Mouse (Mus musculus) liver, embryonic 16.5 days (tissue): ENCODE data around the gene Ift46. TPM values are rescaled to one million over a fixed set of nuclear protein-coding genes. Genes with fewer than 3 reads are reported as not detected.

Source experiments
- ATAC-seq: fragments of 200-750 bp; cut with Nextera tagmentation; 2 replicates; pipeline ENCODE4 v1.8.0; 2017; ENCODE audit warnings: low read depth, mild to moderate bottlenecking, moderate number of reproducible peaks, moderate library complexity
- H3K27ac ChIP-seq: fragments of 300-500 bp; sonication (generic); 2 replicates; pipeline ENCODE4 v1.5.1; 2014; ENCODE audit warnings: mild to moderate bottlenecking, low read length
- H3K27me3 ChIP-seq: fragments of 300-500 bp; sonication (generic); 2 replicates; pipeline ENCODE4 v1.6.1; 2014; ENCODE audit warnings: low read depth, low read length, mixed read lengths; ENCODE audit not compliant: control insufficient read depth, insufficient read depth
- H3K36me3 ChIP-seq: fragments of 300-500 bp; sonication (generic); 2 replicates; pipeline ENCODE4 v1.6.1; 2014; ENCODE audit warnings: mild to moderate bottlenecking; ENCODE audit not compliant: control insufficient read depth, insufficient read depth
- H3K4me1 ChIP-seq: fragments of 300-500 bp; sonication (generic); 2 replicates; pipeline ENCODE4 v1.6.1; 2014; ENCODE audit warnings: low read depth, low read length, mixed read lengths; ENCODE audit not compliant: control insufficient read depth
- H3K4me2 ChIP-seq: fragments of 300-500 bp; sonication (generic); 2 replicates; pipeline ENCODE4 v1.6.1; 2014; ENCODE audit warnings: low read depth, low read length, mixed read lengths
- H3K4me3 ChIP-seq: fragments of 300-500 bp; sonication (generic); 2 replicates; pipeline ENCODE4 v1.5.1; 2014; ENCODE audit warnings: low read depth, mild to moderate bottlenecking, low read length
- H3K9ac ChIP-seq: fragments of 300-500 bp; sonication (generic); 2 replicates; pipeline ENCODE4 v1.6.1; 2014; ENCODE audit warnings: low read depth, low read length
- H3K9me3 ChIP-seq: fragments of 300-500 bp; sonication (generic); replicated peaks from 2 replicates; pipeline ENCODE4 v1.6.1; 2016; ENCODE audit warnings: low read length; ENCODE audit not compliant: control insufficient read depth
- WGBS: fragments of 180-500 bp; shearing (Covaris S2); extraction: QIAGEN DNeasy Blood & Tissue Kit; methylation state at CpG from one replicate; pipeline ENCODE4 v1.1.7; 2014; ENCODE audit not compliant: insufficient replicate concordance; 5-methylcytosine and 5-hydroxymethylcytosine counted together
- polyA plus RNA-seq: library from polyadenylated mRNA; unstranded; fragments of >200 nt; fragmentation: Nextera tagmentation; extraction: Ambion mirVana; gene quantifications from 2 replicates; pipeline ENCODE4 v1.2.1, GENCODE M21; 2015

The Ift46 gene
- polyA plus RNA-seq, 1 experiment from 2014 or later = 21.0 TPM

GRCm38 (mm10) chr9:44733671-44734523, 33.8 kb upstream of the Ift46 start:
- H3K9ac ChIP-seq = peak overlapping the region; percentile 21; the same call in 1 of the 2 replicates
- ATAC-seq = no peak; the same call in 1 of the 2 replicates
- H3K36me3 ChIP-seq = no peaks in the 10 kb centered on the region
- 1% methylated on average over 78 of the region's 79 CpGs for WGBS
- H3K4me1 ChIP-seq = peaks cover 15% of the 10 kb centered on the region
- peak overlapping the region; percentile 75 for H3K4me2 ChIP-seq
- no peaks in the 10 kb centered on the region for H3K9me3 ChIP-seq
- peak overlapping the region; percentile 55 for H3K4me3 ChIP-seq
- peaks cover 44% of the 10 kb centered on the region for H3K27me3 ChIP-seq
- no peak overlapping the region for H3K27ac ChIP-seq

DNA sequence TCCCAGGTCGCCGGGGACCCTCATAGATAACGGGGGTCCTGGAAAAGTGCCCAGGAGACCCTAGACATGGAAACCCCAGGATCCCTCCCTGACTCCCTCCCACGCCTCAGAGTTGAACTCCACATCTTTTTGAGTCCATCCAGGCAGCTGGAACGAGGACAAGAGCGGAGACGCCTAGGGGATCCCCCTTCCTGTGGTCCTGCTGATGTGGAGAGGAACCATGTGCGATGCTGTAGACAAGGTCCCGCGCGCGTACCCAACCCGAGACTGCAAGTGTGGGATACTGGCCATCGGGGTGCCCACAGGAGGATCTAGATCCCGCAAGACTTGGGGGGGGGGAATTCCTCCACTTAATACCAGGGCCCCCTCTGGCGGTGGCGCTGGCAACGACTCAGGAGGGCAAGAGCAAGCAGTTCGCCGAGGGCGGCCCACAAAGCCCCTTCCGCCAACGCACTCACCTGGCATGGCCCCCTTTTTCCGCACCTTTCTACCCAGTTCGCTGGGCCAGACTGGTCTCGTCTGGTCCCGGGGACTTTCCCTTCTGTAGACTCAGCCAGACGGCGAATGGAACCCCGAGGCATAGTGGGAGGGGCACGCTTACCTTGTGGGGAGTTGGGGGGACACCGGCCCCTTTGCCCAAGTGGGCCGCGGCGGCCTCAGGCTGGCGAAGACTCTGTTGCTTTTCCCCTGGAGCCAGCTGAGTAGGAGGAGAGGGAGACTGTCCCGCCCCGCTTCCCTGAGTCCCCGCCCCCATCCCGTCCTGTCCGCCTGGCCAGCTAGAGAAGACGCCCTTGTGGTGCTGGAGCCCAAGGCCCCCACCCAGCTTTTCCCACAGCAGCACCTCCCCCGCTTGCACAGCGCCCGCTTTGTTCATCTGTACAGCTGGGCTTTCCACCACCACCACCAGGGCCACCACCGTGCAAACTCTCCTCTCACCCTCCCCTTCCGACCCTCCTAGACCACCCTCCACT, 32.9 kb upstream of the Ift46 start, which contains the start of gene Phldb1:
Gene Phldb1, minus strand, starts transcription at position 675 of the 971 bp plus-strand sequence.
- ATAC-seq = peak; percentile 54
- H3K36me3 ChIP-seq = no peaks in the 10 kb centered on the region
- peak within 1 kb of the TSS; percentile 75 for H3K4me2 ChIP-seq
- H3K27me3 ChIP-seq = peaks cover 44% of the 10 kb centered on the region
- peak within 1 kb of the TSS; percentile 55 for H3K4me3 ChIP-seq
- H3K9me3 ChIP-seq = no peaks in the 10 kb centered on the region; the same call in 1 of the 2 replicates
- no peak within 1 kb of the TSS for H3K27ac ChIP-seq
- peaks cover 15% of the 10 kb centered on the region for H3K4me1 ChIP-seq
- peak within 1 kb of the TSS; percentile 21; the same call in 1 of the 2 replicates for H3K9ac ChIP-seq
- 3% methylated on average over 46 of the region's 47 CpGs for WGBS

DNA sequence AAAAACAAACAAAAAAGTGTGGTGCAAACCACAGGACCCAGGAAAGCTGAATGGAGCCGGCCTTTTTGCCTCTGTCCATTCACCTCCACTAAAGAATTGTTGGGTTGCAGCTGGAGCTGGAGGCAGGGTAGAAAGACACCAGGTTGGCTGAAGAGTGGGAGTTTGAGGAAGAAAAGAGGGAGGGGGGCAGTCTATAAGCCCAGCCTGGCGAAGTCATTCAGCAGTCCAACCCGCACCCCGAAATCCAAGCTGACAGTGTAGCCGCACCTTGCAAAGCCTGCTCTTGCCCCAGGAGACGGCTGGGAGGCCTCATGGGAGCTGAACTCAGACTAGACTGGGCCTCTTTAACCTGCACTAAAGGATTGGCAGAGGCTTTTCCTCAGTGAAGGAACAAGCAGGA, 31.8 kb upstream of the Ift46 start:
- WGBS = 63% methylated on average over 6 of the region's 6 CpGs
- H3K36me3 ChIP-seq = no peaks in the 10 kb centered on the region
- no peak overlapping the region for H3K27ac ChIP-seq
- H3K4me2 ChIP-seq = no peak overlapping the region
- no peak for ATAC-seq
- peaks cover 15% of the 10 kb centered on the region for H3K4me1 ChIP-seq
- H3K9me3 ChIP-seq = no peaks in the 10 kb centered on the region; the same call in 1 of the 2 replicates
- no peak overlapping the region for H3K4me3 ChIP-seq
- peaks cover 44% of the 10 kb centered on the region for H3K27me3 ChIP-seq
- H3K9ac ChIP-seq = no peak overlapping the region

DNA sequence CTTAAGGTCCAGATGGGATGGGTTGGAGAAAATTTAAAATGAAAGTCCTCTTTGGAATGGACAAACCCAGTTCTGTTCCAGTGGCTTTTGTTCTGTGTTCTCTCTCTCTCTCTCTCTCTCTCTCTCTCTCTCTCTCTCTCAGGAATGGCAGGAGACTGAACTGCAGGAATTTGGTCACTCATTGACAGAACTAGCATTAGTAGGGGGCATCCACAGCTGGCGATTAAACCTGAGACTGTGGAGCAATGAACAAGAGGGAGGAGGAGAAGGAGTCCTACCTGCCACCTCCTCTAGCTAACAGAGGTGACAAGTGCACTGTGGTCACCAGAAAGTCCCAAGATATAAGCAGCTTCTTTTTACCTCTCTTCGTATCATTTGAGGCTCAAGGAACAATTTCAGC, 31.4 kb upstream of the Ift46 start:
- H3K27ac ChIP-seq = no peak overlapping the region
- no peaks in the 10 kb centered on the region; the same call in 1 of the 2 replicates for H3K9me3 ChIP-seq
- H3K4me3 ChIP-seq = no peak overlapping the region
- no peak overlapping the region for H3K9ac ChIP-seq
- no peak overlapping the region for H3K4me2 ChIP-seq
- H3K27me3 ChIP-seq = peaks cover 44% of the 10 kb centered on the region
- 53% methylated on average over 2 of the region's 2 CpGs for WGBS
- peaks cover 15% of the 10 kb centered on the region for H3K4me1 ChIP-seq
- ATAC-seq = no peak
- H3K36me3 ChIP-seq = no peaks in the 10 kb centered on the region

- Histone ChIP-seq H3K27me3 (peaks cover 40% of the 10 kb centered on the region), H3K4me3 (no peak overlapping the region), H3K4me1 (peaks cover 9% of the 10 kb centered on the region; the same call in 1 of the 2 replicates), H3K36me3 (peaks cover 2% of the 10 kb centered on the region; the same call in 1 of the 2 replicates), H3K27ac (no peak overlapping the region), H3K9me3 (no peaks in the 10 kb centered on the region; the same call in 1 of the 2 replicates), H3K4me2 (no peak overlapping the region), H3K9ac (no peak overlapping the region)
- WGBS = 38% methylated on average over 8 of the region's 8 CpGs
- ATAC-seq = no peak
Measured at GRCm38 (mm10) chr9:44737240-44737949, 30.3 kb upstream of the Ift46 start.

DNA sequence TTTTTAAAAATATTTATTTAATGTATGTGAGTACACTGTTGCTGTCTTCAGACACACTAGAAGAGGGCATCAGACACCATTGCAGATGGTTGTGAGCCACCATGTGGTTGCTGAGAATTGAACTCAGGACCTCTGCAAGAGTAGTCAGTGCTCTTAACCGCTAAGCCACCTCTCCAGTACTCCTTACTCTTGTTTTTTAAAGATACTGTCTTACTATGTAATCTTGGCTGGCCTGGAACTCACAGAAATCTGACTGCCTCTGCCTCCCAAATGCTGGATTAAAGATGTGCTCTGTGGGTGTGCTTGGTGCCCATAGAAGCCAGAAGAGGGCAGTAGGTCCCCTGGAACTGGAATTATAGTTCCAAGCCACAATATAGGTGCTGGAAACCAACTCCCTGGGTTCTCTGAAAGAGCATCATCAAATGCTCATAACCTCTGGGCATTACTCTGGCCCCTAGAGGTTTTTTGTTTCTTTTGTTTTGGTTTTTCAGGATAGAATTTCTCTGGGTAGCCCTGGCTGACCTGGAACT, 27.0 kb upstream of the Ift46 start:
- 86% methylated on average over 1 of the region's 1 CpGs for WGBS

DNA sequence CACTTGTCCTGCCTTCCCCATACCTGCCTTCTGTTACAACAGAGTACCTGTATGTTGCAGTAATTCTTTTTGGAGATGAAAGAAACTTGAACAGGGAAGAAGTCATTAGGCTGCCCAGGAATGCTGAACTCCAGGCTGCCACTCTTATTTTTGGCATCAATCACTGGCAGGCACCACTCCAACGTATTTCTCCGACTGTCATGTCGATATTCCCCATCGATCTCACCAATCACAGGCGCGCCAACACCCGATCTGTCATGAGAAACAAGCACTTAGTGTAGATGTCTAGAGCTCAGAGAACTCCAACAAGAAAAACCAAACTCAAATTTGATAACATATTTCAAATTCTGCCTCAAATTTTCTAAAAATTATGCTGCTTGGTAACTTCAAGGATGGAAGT, 22.3 kb upstream of the Ift46 start:
- no peak overlapping the region for H3K4me2 ChIP-seq
- H3K27me3 ChIP-seq = no peaks in the 10 kb centered on the region
- H3K4me3 ChIP-seq = no peak overlapping the region
- WGBS = 94% methylated on average over 7 of the region's 7 CpGs
- peaks cover 37% of the 10 kb centered on the region for H3K36me3 ChIP-seq
- no peaks in the 10 kb centered on the region for H3K4me1 ChIP-seq
- H3K9me3 ChIP-seq = no peaks in the 10 kb centered on the region
- no peak overlapping the region for H3K27ac ChIP-seq
- no peak for ATAC-seq
- no peak overlapping the region for H3K9ac ChIP-seq

More for the DNA sequence above, 27.0 kb upstream of the Ift46 start:
- no peak overlapping the region for H3K4me2 ChIP-seq
- no peak overlapping the region for H3K4me3 ChIP-seq
- peaks cover 19% of the 10 kb centered on the region for H3K36me3 ChIP-seq
- no peaks in the 10 kb centered on the region for H3K4me1 ChIP-seq
- no peak for ATAC-seq
- no peaks in the 10 kb centered on the region; the same call in 1 of the 2 replicates for H3K9me3 ChIP-seq
- no peak overlapping the region for H3K9ac ChIP-seq
- H3K27me3 ChIP-seq = peaks cover 7% of the 10 kb centered on the region
- no peak overlapping the region for H3K27ac ChIP-seq

DNA sequence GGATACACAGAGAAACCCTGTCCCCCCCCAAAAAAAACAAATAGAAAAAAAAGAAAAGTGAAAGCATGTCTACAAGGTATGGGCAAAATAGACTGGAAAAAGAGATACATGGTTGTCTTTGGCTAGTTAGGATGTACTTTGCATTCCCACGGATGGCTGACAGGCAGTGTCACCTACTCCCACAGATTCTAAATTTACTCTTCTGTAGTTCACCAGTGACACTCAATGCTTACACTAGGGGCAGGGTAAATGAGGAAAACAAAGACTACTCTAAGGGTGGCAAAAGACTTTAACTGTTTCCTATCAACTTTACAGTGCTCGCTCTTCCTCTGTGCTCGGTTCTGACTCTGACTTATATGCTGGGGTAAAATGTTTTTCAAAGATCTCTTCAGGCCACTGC, 21.0 kb upstream of the Ift46 start:
- 80% methylated on average over 3 of the region's 3 CpGs for WGBS
- no peak overlapping the region for H3K9ac ChIP-seq
- no peak overlapping the region for H3K27ac ChIP-seq
- no peak overlapping the region for H3K4me3 ChIP-seq
- H3K4me1 ChIP-seq = no peaks in the 10 kb centered on the region
- no peaks in the 10 kb centered on the region for H3K27me3 ChIP-seq
- H3K4me2 ChIP-seq = no peak overlapping the region
- H3K36me3 ChIP-seq = peaks cover 43% of the 10 kb centered on the region
- no peak for ATAC-seq
- no peaks in the 10 kb centered on the region for H3K9me3 ChIP-seq
